Mouse (Mus musculus) adrenal gland, postnatal 14 days (tissue): ENCODE data around the gene Pard6a. TPM values are rescaled to one million over a fixed set of nuclear protein-coding genes. Genes with fewer than 3 reads are reported as not detected.

Source experiments
- DNase-seq: peaks from one replicate; pipeline ENCODE4 v3.0.0; 2021; ENCODE audit warnings: mixed read lengths
- total RNA-seq: library from RNA; stranded (reverse); gene quantifications from 2 replicates; pipeline ENCODE4 v1.2.3, GENCODE M21; 2021

Pard6a gene
- total RNA-seq, 1 experiment from 2014 or later = 11.0 TPM

DNA sequence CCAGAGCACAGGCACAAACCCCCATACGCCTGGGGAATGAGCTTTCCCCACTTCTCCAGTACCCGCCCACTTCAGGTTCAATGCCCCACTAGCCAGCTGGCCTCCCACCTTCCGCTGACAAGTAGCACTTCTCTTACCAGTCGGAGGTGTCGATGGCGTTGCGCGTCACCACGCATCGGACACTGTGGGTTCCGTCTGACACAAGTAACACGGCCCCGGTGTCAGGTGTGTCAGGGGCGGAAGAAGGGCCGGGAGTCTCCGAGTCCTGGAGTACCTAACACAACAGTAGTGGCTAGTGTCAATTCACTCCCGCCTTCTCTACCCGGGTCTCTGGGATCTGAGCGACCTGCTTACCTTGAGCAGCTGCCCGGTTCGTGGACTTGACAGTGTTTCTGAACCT is 382 bp upstream of the Pard6a start:
- DNase-seq = peak; percentile 68

- DNase-seq = no peak
Observed at GRCm38 (mm10) chr8:105702001-105702401, 1.1 kb downstream of the Pard6a start.

DNA sequence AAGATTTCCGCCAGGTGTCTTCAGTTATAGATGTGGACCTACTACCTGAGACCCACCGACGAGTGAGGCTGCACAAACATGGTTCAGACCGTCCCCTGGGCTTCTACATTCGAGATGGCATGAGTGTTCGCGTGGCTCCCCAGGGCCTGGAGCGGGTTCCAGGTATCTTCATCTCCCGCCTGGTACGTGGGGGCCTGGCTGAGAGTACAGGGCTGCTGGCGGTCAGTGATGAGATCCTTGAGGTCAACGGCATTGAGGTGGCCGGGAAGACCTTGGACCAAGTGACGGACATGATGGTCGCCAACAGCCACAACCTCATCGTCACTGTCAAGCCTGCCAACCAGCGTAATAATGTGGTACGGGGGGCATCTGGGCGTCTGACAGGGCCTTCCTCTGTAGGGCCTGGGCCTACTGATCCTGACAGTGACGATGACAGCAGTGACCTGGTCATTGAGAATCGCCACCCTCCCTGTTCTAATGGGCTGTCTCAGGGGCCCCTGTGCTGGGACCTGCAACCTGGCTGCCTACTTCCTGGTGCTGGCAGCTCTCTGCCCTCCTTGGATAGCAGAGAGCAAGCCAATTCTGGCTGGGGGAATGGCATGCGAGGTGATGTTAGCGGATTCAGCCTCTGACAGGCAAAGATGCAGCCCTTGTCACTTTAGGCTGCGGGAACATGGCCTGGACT is 1.9 kb downstream of the Pard6a start:
- DNase-seq = no peak

GRCm38 (mm10) chr8:105704146-105704812 is 3.3 kb downstream of the Pard6a start:
- no peak for DNase-seq

DNA sequence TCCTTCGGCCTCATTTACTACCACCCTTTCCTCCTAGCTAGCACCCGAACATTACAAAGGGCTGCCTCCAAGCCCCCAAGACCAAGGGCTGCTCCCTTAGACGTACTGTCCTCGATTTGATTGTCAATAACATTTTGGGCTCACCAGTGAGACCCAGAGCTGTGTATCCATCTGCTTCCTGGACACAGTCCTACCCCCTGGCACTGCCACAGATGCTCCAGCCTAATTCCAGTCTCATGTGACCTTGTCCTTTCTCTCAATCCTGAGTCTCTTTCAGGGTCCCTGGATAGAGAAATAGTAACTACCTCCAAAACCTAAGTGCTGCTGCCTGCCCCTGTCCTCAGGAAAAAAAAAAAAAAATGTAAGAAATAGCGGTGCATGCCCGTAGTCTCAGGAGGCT is 4.0 kb downstream of the Pard6a start:
- no peak for DNase-seq

- no peak for DNase-seq
Observed at GRCm38 (mm10) chr8:105706426-105706825, 5.5 kb downstream of the Pard6a start.

DNA sequence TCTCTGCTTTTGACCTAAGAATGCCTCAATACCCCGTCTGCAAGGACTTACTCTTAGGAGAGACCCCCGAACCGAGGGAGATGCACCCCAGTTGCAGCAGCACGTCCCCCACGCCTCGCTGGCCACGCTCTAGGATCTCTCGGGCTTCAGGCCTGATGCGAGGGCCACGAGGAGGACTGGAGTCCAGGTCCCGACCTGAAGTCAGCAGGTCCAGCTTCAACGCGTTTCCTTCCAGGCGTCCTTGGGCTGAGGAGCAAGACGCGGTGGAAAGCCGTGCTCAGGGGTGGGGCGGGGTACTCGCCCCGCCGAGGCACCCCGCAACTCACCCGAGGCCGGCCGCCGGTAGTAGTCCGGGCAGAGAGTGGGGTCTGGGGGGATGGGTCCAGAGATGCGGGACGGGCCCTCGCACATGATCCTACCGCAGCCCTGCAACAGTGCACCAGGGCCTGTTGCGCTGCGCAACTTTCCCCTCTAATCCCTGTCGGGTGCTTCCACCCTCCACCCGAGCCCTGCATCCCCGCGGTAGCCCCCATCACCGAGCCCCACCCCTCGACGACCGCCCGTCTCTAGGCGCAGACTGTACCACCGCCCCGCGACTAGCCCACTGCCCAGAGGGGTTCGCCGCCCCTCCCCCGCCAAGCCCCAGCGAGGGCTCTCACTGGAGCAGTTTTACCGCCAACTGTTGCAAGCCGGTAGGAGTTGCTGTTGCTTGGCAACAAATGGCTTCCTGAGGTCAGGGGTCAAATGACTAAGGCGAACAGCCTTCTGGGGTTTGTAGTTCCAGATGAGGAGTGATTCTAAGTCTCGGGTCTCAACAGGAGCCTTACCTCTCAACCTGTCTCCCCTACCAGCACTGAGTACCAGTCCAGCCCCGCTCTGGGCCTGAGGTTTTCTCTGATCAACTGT is 6.8 kb downstream of the Pard6a start, which contains the start of the genes 4933405L10Rik and Enkd1:
TSS of gene 4933405L10Rik (plus strand) at position 158 of the 906 bp plus-strand sequence.
TSS of gene Enkd1 (minus strand) at position 713 of the 906 bp plus-strand sequence.
- DNase-seq = peak; percentile 92

DNA sequence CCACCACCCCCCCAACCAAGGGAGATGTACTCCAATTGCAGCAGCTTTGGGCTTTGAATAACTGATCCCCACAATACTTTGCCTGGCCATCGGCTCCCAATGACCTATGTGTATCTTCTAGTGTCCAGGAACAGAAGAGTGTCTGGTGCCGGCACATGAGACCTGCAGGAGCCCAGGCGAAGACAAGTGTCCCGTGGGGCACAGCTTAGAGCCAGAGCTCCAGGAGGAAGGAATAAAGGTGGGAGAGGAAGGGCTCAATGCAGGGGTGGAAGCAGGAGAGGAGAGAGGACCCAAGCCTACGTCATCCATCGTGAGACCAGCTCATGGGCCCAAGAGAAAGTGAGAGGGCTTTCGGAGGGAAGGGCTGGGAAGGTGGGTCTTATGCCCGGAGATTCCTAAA is 7.7 kb downstream of the Pard6a start:
- no peak for DNase-seq

GRCm38 (mm10) chr8:105709317-105709716 is 8.4 kb downstream of the Pard6a start:
- DNase-seq = no peak

DNA sequence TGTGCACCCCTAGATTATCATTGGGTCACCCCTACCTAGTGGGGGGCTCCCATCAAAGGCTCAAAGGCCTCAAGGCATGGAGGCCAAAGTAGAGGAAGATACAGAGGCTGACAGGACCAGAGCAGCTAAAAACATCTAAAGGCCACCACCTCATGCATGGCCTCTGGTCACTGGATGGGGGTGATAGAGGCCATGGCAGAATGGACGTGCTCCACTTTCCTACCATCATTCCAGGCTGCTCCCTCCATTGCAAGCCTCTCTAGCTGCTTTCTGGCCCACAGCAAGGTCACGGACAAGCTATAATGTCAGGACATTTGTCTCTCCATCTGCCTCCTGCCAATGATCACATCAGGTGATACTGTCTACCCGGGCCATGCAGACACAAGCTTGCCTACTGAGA is 11.3 kb downstream of the Pard6a start:
- DNase-seq = no peak

- DNase-seq = peak; percentile 95
Observed at GRCm38 (mm10) chr8:105714139-105714538, 13.2 kb downstream of the Pard6a start.

DNA sequence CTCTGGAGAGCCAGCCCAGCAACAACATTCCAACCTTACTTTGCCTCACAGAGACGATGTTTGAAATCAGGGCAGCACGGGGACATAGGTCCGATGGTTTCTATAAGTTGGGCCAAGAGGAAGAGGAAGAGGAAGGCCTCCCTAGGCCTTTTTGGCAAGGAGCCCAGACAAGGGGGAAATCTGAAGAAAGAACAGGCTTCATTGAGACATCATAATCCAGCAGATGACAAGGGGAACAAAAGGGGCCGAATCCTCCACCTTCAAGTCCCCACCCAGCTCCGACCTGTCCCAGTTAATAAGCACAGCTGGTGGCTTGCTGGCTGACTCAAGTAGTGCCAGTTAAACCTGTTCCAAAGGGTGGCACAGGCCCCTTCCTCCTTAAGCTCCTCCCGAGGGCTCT is 14.1 kb downstream of the Pard6a start:
- DNase-seq = no peak

- no peak for DNase-seq
Observed at GRCm38 (mm10) chr8:105716302-105716945, 15.5 kb downstream of the Pard6a start.

DNA sequence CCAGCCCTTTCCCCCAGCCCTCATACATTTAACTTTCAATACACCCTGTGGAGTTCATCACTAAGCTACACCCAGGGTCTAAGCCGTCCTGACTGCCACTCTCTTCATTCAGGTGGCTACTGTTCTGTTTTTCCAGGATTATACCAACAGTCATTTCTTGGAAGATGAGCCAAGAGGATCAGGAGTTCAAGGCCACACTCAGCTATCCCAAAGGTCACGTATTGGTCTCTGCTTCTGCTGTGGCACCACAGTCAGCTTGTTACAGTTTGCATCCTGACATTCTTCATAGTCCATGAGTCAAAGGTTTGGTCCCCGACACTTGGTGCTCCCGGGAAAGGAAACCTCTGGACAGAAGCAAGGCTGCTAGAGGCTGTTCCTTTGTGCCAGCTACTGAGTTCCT is 18.7 kb downstream of the Pard6a start:
- no peak for DNase-seq

DNA sequence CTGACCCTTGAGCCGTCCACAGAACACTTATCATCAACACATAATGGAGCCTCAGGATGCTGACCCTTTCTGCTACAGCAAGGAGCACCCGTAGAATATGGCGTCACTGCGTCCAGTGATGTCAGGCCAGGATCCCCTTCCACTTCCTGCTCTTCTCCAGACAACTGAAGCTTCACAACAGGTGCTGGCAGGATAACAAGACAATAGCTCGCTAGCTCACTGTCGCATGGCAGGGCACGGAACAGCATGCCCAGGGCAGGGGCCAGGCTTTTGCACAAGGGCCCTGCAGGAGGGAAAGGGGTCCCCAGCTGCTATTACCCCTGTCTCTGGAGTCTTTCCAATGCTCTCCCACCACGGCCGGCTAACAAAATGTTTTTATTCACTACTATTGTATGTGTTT is 21.9 kb downstream of the Pard6a start:
- DNase-seq = no peak

- DNase-seq = no peak
Observed at GRCm38 (mm10) chr8:105725726-105726125, 24.8 kb downstream of the Pard6a start.

GRCm38 (mm10) chr8:105727397-105728124 is 26.6 kb downstream of the Pard6a start:
- DNase-seq = peak; percentile 57

DNA sequence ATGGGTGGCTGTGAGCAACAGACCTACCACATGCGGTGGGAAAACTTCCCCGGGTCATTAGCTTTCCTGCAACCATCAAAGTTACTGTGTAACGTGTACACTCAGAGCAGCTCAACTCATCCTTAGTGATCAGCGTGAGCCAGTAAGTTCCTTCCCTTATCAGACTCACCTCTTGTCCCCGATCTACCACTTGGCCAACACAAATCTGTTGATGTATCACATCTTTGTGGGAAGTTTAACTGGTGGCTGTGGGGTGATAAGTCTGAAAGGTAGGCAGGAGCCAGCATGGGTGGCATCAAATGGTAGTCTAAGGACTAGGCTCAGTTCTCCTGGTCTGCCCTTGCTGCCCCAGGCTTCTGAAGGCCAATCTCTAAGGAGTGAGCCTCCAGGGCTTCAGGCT is 31.2 kb downstream of the Pard6a start:
- DNase-seq = no peak

GRCm38 (mm10) chr8:105739216-105739615 is 38.3 kb downstream of the Pard6a start:
- DNase-seq = no peak

GRCm38 (mm10) chr8:105743301-105743700 is 42.4 kb downstream of the Pard6a start:
- DNase-seq = peak; percentile 8

DNA sequence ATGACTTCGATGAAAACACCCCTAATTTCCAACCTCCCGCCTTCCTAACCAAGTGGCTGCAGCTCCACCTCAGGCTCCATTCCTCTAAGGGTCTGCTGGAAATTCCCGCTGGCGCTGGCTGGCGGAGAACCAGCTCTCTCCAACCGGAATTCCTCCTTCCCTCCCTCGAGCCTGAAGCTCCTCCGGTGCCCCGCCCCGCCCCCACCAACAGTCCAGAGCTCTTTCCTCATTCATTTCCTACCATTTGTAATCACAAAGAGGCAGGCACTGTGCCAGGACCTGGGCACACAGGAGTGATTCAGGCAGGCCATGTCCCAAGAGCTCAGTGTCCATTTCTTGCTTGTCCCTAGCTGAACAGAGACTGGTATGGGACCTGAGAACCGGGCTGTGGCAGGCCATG is 49.7 kb downstream of the Pard6a start:
- peak; percentile 96 for DNase-seq
